Mouse (Mus musculus) thymus, adult 2 months (tissue): ENCODE results near the gene Smg6. TPM values are rescaled to one million over a fixed set of nuclear protein-coding genes. Genes with fewer than 3 reads are reported as not detected.

Source experiments
- DNase-seq: peaks from one replicate; pipeline ENCODE4 v3.0.0; 2021
- H3K27ac ChIP-seq: fragments of 200-500 bp; 2 replicates; pipeline ENCODE4 v1.5.1; 2012; ENCODE audit warnings: low read length, control low read depth; ENCODE audit not compliant: control insufficient read depth, insufficient read depth
- H3K27me3 ChIP-seq: fragments of 200-500 bp; 2 replicates; pipeline ENCODE4 v1.6.1; 2012; ENCODE audit warnings: mild to moderate bottlenecking, low read length, moderate library complexity, mixed read lengths; ENCODE audit not compliant: control insufficient read depth, insufficient read depth
- H3K36me3 ChIP-seq: fragments of 200-500 bp; 2 replicates; pipeline ENCODE4 v1.6.1; 2012; ENCODE audit warnings: mild to moderate bottlenecking, low read length, moderate library complexity; ENCODE audit not compliant: control insufficient read depth, insufficient read depth
- H3K4me1 ChIP-seq: fragments of 200-500 bp; replicated peaks from 2 replicates; pipeline ENCODE4 v1.6.1; 2012; ENCODE audit warnings: low read length; ENCODE audit not compliant: control insufficient read depth, insufficient read depth
- H3K4me3 ChIP-seq: fragments of 200-500 bp; 2 replicates; pipeline ENCODE4 v1.5.1; 2012; ENCODE audit warnings: mild to moderate bottlenecking, low read length, control low read depth, moderate library complexity; ENCODE audit not compliant: control insufficient read depth, insufficient read depth
- CTCF ChIP-seq: fragments of 200-500 bp; IDR thresholded peaks from 2 replicates; pipeline ENCODE4 v1.5.1; 2012; ENCODE audit warnings: mild to moderate bottlenecking, control low read depth, low read length, moderate library complexity, borderline replicate concordance; ENCODE audit not compliant: control insufficient read depth, poor library complexity, insufficient read depth; ENCODE audit errors: extremely low read depth
- POLR2A ChIP-seq: fragments of 200-500 bp; IDR thresholded peaks from 2 replicates; pipeline ENCODE4 v1.6.1; 2012; ENCODE audit warnings: mild to moderate bottlenecking, low read length, control low read depth, moderate library complexity; ENCODE audit not compliant: control insufficient read depth, poor library complexity, insufficient read depth; ENCODE audit errors: extremely low read depth
- WGBS: fragments of 180-500 bp; shearing (Covaris S2); methylation state at CpG from one replicate; pipeline ENCODE4 v1.1.7; 2018; 5-methylcytosine and 5-hydroxymethylcytosine counted together
- polyA plus RNA-seq: library from polyadenylated mRNA; depleted of rRNA; stranded (reverse); fragments of >200 nt; gene quantifications from 2 replicates; pipeline ENCODE4 v1.2.3, GENCODE M21; 2012

Smg6 gene
- polyA plus RNA-seq, 1 experiment, result 69.7 TPM

DNA sequence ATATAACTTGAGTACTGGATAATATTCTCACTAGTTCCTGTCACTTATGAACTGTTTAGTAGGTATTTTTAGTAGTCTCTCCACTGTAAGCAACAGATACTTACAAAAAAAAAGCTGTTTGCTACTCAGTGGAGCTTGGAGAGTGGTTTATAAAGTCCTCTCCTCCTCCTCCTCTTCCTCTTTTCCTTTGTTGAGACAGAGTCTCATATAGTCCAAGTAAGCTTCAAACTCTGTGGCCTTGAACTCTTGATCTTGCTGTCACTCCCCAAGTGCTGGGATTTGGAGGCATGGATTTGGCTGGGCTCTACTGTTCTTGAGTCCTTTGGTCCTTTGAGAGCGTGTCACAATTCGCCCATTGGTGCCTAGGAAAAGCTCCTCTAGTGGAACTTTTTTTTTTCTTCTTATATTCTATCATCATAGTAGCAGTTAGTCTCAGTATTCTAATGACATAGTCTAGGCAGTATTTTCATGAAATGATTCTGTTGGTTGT is 1.7 kb downstream of the Smg6 start:
- H3K36me3 ChIP-seq, result peaks cover 11% of the 10 kb centered on the region
- no peaks in the 10 kb centered on the region for H3K27me3 ChIP-seq
- peak overlapping the region; percentile 37; the same call in 1 of the 2 replicates for H3K27ac ChIP-seq
- no peak overlapping the region for H3K4me3 ChIP-seq
- TF ChIP-seq POLR2A, result no peak
- TF ChIP-seq CTCF, result no peak
- peaks cover 3% of the 10 kb centered on the region for H3K4me1 ChIP-seq
- no peak for DNase-seq
- 91% methylated on average over 2 of the region's 2 CpGs for WGBS

DNA sequence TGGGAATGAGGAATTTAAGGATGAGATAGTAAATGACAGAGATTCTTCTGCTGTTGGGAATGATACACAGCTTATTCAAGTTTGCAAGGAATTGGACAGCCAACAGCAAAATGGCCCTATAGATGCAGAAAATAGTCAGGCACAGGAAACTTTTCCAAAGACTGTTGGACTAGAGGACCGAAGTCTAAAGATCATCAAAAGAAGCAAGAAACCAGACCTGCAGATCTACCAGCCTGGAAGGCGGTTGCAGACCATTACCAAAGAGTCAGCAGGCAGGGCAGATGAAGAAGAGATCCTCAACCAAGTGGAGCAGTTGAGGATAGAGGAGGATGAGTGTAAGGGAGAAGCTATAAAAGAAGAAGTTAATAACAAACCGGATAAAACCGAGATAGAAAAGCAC is 3.5 kb downstream of the Smg6 start:
- Histone ChIP-seq H3K4me1 (peaks cover 3% of the 10 kb centered on the region), H3K27ac (no peak overlapping the region), H3K36me3 (peaks cover 27% of the 10 kb centered on the region), H3K27me3 (no peaks in the 10 kb centered on the region), H3K4me3 (no peak overlapping the region)
- TF ChIP-seq CTCF (no peak), POLR2A (no peak)
- DNase-seq, result no peak
- 94% methylated on average over 4 of the region's 4 CpGs for WGBS

DNA sequence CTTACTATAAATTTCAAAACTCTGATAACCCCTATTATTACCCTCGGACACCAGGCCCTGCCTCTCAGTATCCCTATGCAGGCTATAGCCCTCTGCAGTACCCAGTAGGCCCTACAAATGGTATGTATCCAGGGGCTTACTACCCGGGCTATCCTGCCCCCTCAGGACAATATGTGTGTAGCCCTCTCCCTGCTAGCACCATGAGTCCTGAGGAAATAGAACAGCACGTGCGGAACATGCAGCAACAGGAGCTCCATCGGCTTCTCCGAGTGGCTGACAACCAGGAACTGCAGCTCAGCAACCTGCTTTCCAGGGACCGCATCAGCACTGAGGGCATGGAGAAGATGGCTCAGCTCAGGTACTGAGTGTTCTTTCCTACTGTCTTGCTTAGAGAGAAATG is 4.8 kb downstream of the Smg6 start:
- Histone ChIP-seq H3K4me3 (no peak overlapping the region), H3K4me1 (peaks cover 3% of the 10 kb centered on the region), H3K27me3 (no peaks in the 10 kb centered on the region), H3K36me3 (peaks cover 34% of the 10 kb centered on the region), H3K27ac (no peak overlapping the region)
- WGBS, result 95% methylated on average over 7 of the region's 7 CpGs
- no peak for TF ChIP-seq CTCF
- TF ChIP-seq POLR2A, result no peak
- no peak for DNase-seq

DNA sequence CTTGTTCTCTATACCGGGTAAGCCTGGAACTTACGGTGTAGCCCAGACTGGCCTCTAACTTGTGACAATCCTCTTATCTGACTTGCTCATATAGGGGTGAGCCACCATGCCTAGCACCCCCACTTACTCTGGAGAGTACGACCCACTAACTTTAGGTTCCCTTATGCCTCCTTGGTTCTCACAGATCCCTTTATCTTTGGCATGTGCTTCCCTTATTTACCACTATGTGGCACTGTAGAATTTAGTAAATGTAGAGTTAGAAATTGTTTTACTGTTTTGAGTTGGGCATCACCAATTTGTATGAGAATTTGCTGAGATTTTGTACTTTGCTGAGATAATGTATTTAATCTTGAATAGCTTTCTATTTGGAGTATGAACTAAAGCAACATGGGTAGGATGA is 20.7 kb downstream of the Smg6 start:
- Histone ChIP-seq H3K36me3 (peaks cover 31% of the 10 kb centered on the region), H3K4me3 (no peak overlapping the region), H3K27me3 (no peaks in the 10 kb centered on the region), H3K4me1 (no peaks in the 10 kb centered on the region), H3K27ac (no peak overlapping the region)
- no peak for TF ChIP-seq CTCF
- TF ChIP-seq POLR2A, result no peak
- 84% methylated on average over 3 of the region's 3 CpGs for WGBS
- DNase-seq, result peak; percentile 16

DNA sequence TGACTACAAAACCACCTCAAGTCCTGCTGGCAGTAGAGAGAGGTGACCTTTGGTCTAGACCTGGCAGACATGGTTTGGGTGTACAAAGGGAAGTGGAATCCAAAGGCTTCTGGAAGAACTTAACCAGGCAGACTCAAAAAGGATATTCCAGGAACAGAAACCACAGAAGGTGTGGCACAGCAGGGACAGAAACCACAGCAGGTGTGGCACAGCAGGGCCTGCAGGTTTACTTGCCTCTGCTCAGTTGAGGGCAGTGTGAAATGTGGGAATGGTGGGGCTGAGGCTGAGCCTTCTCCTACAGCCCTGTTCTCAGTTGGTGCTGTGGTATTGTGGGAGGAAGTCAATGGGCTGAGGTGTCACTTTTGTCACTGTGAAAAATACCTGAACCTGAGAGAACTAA is 29.3 kb downstream of the Smg6 start:
- Histone ChIP-seq H3K4me3 (no peak overlapping the region), H3K27ac (no peak overlapping the region), H3K36me3 (peaks cover 6% of the 10 kb centered on the region; the same call in 1 of the 2 replicates), H3K27me3 (no peaks in the 10 kb centered on the region), H3K4me1 (peaks cover 9% of the 10 kb centered on the region)
- no peak for TF ChIP-seq POLR2A
- no peak for TF ChIP-seq CTCF
- DNase-seq, result no peak

DNA sequence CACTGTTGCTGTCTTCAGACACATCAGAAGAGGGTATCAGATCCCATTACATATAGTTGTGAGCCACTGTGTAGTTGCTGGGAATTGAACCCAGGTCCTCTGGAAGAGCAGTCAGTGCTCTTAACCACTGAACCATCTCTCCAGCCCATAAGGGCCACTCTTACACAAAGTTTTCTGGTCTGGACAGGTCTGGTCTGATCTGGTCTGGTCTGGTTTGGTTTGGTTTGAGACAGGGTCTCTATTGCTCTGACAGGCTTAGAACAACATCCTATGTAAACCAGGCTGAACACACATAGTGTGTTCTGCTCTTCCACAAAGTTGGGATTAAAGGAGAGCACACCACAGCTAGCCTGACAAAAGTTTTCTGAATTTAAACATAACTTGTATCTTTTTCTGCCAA is 30.4 kb downstream of the Smg6 start:
- TF ChIP-seq CTCF (no peak), POLR2A (no peak)
- no peak overlapping the region for H3K4me3 ChIP-seq
- H3K27ac ChIP-seq, result no peak overlapping the region
- peaks cover 13% of the 10 kb centered on the region for H3K4me1 ChIP-seq
- DNase-seq, result no peak
- H3K27me3 ChIP-seq, result no peaks in the 10 kb centered on the region
- H3K36me3 ChIP-seq, result peaks cover 6% of the 10 kb centered on the region; the same call in 1 of the 2 replicates

DNA sequence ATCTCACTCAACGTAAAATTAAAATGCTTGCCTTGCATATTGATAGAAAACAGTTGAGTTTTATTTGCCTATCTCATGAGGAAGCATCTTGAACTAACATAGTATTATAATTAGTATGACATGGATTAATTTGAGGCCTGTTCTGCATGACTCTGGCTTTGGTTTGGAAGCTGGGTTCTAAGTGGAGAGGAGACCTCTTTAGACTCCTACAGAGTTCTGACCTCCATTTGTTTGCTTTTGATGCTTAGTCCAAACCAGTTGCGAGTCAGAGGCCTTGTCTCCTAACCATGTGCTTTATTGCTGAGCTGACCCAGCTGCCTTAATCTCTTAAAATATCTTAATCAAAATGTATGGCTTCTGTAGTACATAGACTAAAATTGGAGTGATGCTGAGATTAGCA is 32.0 kb downstream of the Smg6 start:
- TF ChIP-seq CTCF (no peak), POLR2A (no peak)
- DNase-seq, result no peak
- H3K27me3 ChIP-seq, result no peaks in the 10 kb centered on the region
- peaks cover 6% of the 10 kb centered on the region; the same call in 1 of the 2 replicates for H3K36me3 ChIP-seq
- 96% methylated on average over 2 of the region's 2 CpGs for WGBS
- no peak overlapping the region for H3K4me3 ChIP-seq
- H3K4me1 ChIP-seq, result peaks cover 13% of the 10 kb centered on the region
- no peak overlapping the region for H3K27ac ChIP-seq
